Mouse (Mus musculus) lung, postnatal 0 days (tissue): Measurements from ENCODE around the gene Suv39h1. TPM values are rescaled to one million over a fixed set of nuclear protein-coding genes. Genes with fewer than 3 reads are reported as not detected.
"Not testable (repeated sequence)": the region's sequence is repeated elsewhere in the genome, so short reads cannot be mapped to it uniquely, and the experiment has no call there.

ENCODE experiments used
- ATAC-seq: fragments of 200-750 bp; cut with Nextera tagmentation; 2 replicates; pipeline ENCODE4 v1.8.0; 2017; ENCODE audit warnings: moderate library complexity
- DNase-seq: peaks from one replicate; pipeline ENCODE4 v3.0.0-alpha.2; 2016; ENCODE audit warnings: low spot score
- H3K27ac ChIP-seq: fragments of 300-500 bp; sonication (generic); 2 replicates; pipeline ENCODE4 v1.5.1; 2014; ENCODE audit warnings: antibody characterized with exemption, mild to moderate bottlenecking, low read length, mixed read lengths
- H3K27me3 ChIP-seq: fragments of 300-500 bp; sonication (generic); replicated peaks from 2 replicates; pipeline ENCODE4 v1.6.1; 2014; ENCODE audit warnings: low read length, mixed read lengths; ENCODE audit not compliant: insufficient read depth
- H3K36me3 ChIP-seq: fragments of 300-500 bp; sonication (generic); 2 replicates; pipeline ENCODE4 v1.6.1; 2014; ENCODE audit warnings: low read length, mixed read lengths; ENCODE audit not compliant: insufficient read depth
- H3K4me1 ChIP-seq: fragments of 300-500 bp; sonication (generic); 2 replicates; pipeline ENCODE4 v1.6.1; 2014; ENCODE audit warnings: antibody characterized with exemption, low read depth, low read length, mixed read lengths; ENCODE audit not compliant: insufficient read depth
- H3K4me2 ChIP-seq: fragments of 300-500 bp; sonication (generic); replicated peaks from 2 replicates; pipeline ENCODE4 v1.6.1; 2014; ENCODE audit warnings: low read depth, mild to moderate bottlenecking, low read length, moderate library complexity, mixed read lengths
- H3K4me3 ChIP-seq: fragments of 300-500 bp; sonication (generic); 2 replicates; pipeline ENCODE4 v1.5.1; 2014; ENCODE audit warnings: low read depth, low read length
- H3K9ac ChIP-seq: fragments of 300-500 bp; sonication (generic); replicated peaks from 2 replicates; pipeline ENCODE4 v1.6.1; 2014; ENCODE audit warnings: low read depth, mild to moderate bottlenecking
- H3K9me3 ChIP-seq: fragments of 300-500 bp; sonication (generic); 2 replicates; pipeline ENCODE4 v1.6.1; 2016; ENCODE audit warnings: low read length, mixed read lengths
- CTCF ChIP-seq: IDR thresholded peaks from 2 replicates; pipeline ENCODE4 v1.5.1; 2016; ENCODE audit warnings: antibody characterized with exemption, mild to moderate bottlenecking
- EP300 ChIP-seq: IDR thresholded peaks from 2 replicates; pipeline ENCODE4 v1.6.1; 2016; ENCODE audit warnings: antibody characterized with exemption, mild to moderate bottlenecking, control low read depth
- WGBS: fragments of 180-500 bp; shearing (Covaris S2); extraction: QIAGEN DNeasy Blood & Tissue Kit; methylation state at CpG from one replicate; pipeline ENCODE4 v1.1.7; 2014; 5-methylcytosine and 5-hydroxymethylcytosine counted together
- polyA plus RNA-seq: library from polyadenylated mRNA; unstranded; fragments of >200 nt; fragmentation: Nextera tagmentation; extraction: Ambion mirVana; gene quantifications from 2 replicates; pipeline ENCODE4 v1.2.1, GENCODE M21; 2015

The Suv39h1 gene
- polyA plus RNA-seq, 1 experiment from 2014 or later: 13.2 TPM

DNA sequence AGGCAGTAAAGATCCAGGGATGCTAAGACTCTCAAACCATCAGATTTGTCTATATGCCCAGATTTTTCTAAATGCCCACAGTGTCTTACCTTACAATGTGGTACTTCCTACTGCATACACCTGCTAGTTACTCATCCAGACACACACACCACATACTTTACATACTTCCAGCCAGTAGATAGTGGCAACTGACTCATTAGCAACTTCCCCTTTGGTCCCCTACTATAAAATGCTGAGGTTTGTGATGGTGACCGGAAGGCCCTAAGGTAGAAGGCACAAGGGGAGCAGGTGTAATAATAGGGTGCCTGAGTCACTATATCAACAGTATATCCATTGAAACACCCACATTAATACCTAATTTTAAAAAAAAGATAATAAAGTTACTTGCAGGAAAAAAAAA, 5.4 kb downstream of the Suv39h1 start:
- no peak overlapping the region for H3K27ac ChIP-seq
- ATAC-seq: no peak
- no peak for DNase-seq
- no peaks in the 10 kb centered on the region for H3K4me1 ChIP-seq
- no peak overlapping the region for H3K9ac ChIP-seq
- 95% methylated on average over 1 of the region's 1 CpGs for WGBS
- no peaks in the 10 kb centered on the region for H3K9me3 ChIP-seq
- no peak overlapping the region for H3K4me2 ChIP-seq
- H3K4me3 ChIP-seq: no peak overlapping the region
- H3K27me3 ChIP-seq: no peaks in the 10 kb centered on the region
- TF ChIP-seq CTCF (no peak), EP300 (no peak)
- H3K36me3 ChIP-seq: no peaks in the 10 kb centered on the region

DNA sequence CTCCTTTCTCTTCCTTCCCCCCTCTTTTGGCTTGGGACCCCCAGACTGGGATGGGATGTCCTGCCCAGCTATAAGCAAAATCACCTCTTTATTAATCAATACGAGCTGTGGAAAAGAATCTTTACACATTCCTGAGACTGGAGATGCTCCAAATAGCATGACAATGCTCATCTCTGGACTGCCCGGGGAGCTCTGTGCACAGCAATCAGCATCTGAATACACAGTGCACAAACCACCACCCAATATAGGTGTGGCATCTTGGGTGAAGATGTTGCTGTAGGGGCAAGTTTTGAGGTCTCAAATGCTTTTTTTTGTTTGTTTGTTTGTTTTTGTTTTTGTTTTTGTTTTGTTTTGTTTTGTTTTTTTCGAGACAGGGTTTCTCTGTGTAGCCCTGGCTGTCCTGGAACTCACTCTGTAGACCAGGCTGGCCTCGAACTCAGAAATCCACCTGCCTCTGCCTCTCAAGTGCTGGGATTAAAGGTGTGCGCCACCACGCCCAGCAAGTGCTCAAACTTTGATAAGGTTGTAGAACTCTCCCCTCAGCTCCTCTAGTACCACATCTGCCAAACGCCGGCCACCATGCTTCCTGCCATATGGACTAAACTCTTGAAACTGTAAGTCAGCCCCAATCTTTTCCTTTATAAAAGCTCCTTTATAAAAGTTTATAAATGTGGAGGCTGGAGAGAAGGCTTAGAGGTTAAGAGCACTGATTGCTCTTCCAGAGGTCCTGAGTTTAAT, 23.3 kb downstream of the Suv39h1 start:
- not testable (repeated sequence) for ATAC-seq, H3K4me2 ChIP-seq, H3K36me3 ChIP-seq, H3K4me3 ChIP-seq, H3K27me3 ChIP-seq, H3K9ac ChIP-seq, H3K27ac ChIP-seq, H3K9me3 ChIP-seq, H3K4me1 ChIP-seq, DNase-seq
- 69% methylated on average over 7 of the region's 8 CpGs for WGBS

GRCm38 (mm10) chrX:8033009-8033408, 41.6 kb downstream of the Suv39h1 start:
- DNase-seq (no peak), ATAC-seq (no peak)
- Histone ChIP-seq H3K4me1 (no peaks in the 10 kb centered on the region), H3K36me3 (no peaks in the 10 kb centered on the region), H3K9ac (no peak overlapping the region), H3K4me3 (no peak overlapping the region), H3K27ac (no peak overlapping the region), H3K4me2 (no peak overlapping the region), H3K27me3 (no peaks in the 10 kb centered on the region), H3K9me3 (no peaks in the 10 kb centered on the region)
- 36% methylated on average over 1 of the region's 1 CpGs for WGBS
- no peak for TF ChIP-seq EP300
- peak; percentile 20; the same call in 1 of the 2 replicates for TF ChIP-seq CTCF

DNA sequence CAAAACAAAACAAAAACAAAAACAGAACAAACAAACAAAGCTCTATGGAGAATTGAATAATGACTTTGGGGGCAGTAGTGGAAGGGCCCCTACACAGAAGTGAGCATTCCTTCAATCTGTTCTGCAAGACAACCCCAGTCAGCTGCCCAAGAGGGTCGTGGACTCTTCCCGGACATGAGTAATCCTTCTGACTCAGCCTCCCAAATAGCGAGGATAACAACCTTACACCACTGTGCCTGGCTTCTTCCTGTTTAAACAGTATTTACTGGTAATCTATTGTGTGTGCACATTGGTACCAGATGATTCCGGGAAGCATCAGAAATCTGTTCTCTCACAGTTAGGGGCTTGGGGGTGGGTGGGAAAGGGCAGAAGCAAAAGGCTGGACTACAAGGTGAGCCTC, 47.7 kb downstream of the Suv39h1 start:
- Histone ChIP-seq H3K9me3 (no peaks in the 10 kb centered on the region), H3K9ac (no peak overlapping the region), H3K36me3 (no peaks in the 10 kb centered on the region), H3K27me3 (no peaks in the 10 kb centered on the region), H3K4me1 (no peaks in the 10 kb centered on the region), H3K27ac (no peak overlapping the region), H3K4me2 (no peak overlapping the region), H3K4me3 (no peak overlapping the region)
- 48% methylated on average over 4 of the region's 4 CpGs for WGBS
- no peak for TF ChIP-seq CTCF
- TF ChIP-seq EP300: no peak
- DNase-seq (no peak), ATAC-seq (no peak)

- Histone ChIP-seq H3K4me1 (no peaks in the 10 kb centered on the region), H3K36me3 (no peaks in the 10 kb centered on the region)
Measured at GRCm38 (mm10) chrX:8024795-8025194, 49.8 kb downstream of the Suv39h1 start.

GRCm38 (mm10) chrX:8020111-8020778, 54.3 kb downstream of the Suv39h1 start:
- Histone ChIP-seq H3K4me1 (no peaks in the 10 kb centered on the region), H3K4me2 (no peak overlapping the region), H3K27me3 (no peaks in the 10 kb centered on the region), H3K9ac (no peak overlapping the region), H3K27ac (no peak overlapping the region), H3K9me3 (no peaks in the 10 kb centered on the region), H3K36me3 (no peaks in the 10 kb centered on the region), H3K4me3 (no peak overlapping the region)
- ATAC-seq: no peak
- TF ChIP-seq CTCF (peak; percentile 40), EP300 (no peak)
- WGBS: 70% methylated on average over 2 of the region's 2 CpGs
- no peak for DNase-seq

More at GRCm38 (mm10) chrX:8024795-8025194, 49.8 kb downstream of the Suv39h1 start:
- Histone ChIP-seq H3K27me3 (no peaks in the 10 kb centered on the region), H3K9me3 (no peaks in the 10 kb centered on the region), H3K4me2 (no peak overlapping the region), H3K9ac (no peak overlapping the region), H3K27ac (no peak overlapping the region), H3K4me3 (no peak overlapping the region)
- WGBS: 53% methylated on average over 2 of the region's 2 CpGs
- ATAC-seq (no peak), DNase-seq (no peak)
- TF ChIP-seq EP300 (no peak), CTCF (no peak)
